Mouse (Mus musculus): ENCODE measurements at regions not wholly inside any gene's neighbourhood (a gene's known extent, or its start where the extent isn't known, plus 50 kb on each side); places are given as distances from the start of the nearest gene placed in this dataset.
"Not testable (repeated sequence)": the region's sequence is repeated elsewhere in the genome, so short reads cannot be mapped to it uniquely, and the experiment has no call there.

- no peak for DNase-seq
These were observed 202.2 kb upstream of the Sema6d start for GRCm38 (mm10) chr2:123887587-123887986.

- not testable (repeated sequence) for DNase-seq
These were observed 177.8 kb upstream of the Sema6d start for GRCm38 (mm10) chr2:123911921-123912320.

- DNase-seq: no peak
These were observed 175.7 kb upstream of the Sema6d start for GRCm38 (mm10) chr2:123914021-123914420.

- DNase-seq: no peak
These were observed 169.4 kb upstream of the Sema6d start for GRCm38 (mm10) chr2:123920418-123920817.

GRCm38 (mm10) chr2:123928066-123928465 is 161.7 kb upstream of the Sema6d start:
- no peak for DNase-seq

GRCm38 (mm10) chr2:123936896-123937295 is 152.9 kb upstream of the Sema6d start:
- peak; percentile 37 to 46 for DNase-seq

GRCm38 (mm10) chr2:123963606-123964005 is 126.2 kb upstream of the Sema6d start:
- DNase-seq: no peak

GRCm38 (mm10) chr2:124003507-124003906 is 86.3 kb upstream of the Sema6d start:
- no peak for DNase-seq

- DNase-seq: no peak
These were observed 74.2 kb upstream of the Sema6d start for GRCm38 (mm10) chr2:124015542-124015941.
